Mouse (Mus musculus) bone marrow macrophage, adult 2 months (primary cell): ENCODE measurements around the gene Coro7.

Experiments
- CTCF ChIP-seq: IDR thresholded peaks from 2 replicates; pipeline ENCODE4 v1.5.1; 2012; ENCODE audit warnings: low read depth, mild to moderate bottlenecking, low read length, moderate library complexity
- POLR2A ChIP-seq: IDR thresholded peaks from 2 replicates; pipeline ENCODE4 v1.6.1; 2012; ENCODE audit warnings: mild to moderate bottlenecking, low read depth, low read length, borderline replicate concordance

- TF ChIP-seq POLR2A (no peak), CTCF (no peak)
Measured at GRCm38 (mm10) chr16:4595527-4595963, 84.0 kb downstream of the Coro7 start.
